In genomic region chr15:97672211-97672765, GRCm38 (mm10) we compare ENCODE assay signal across 9 mouse cellular contexts. TPM values are rescaled to one million over a fixed set of nuclear protein-coding genes. Genes with fewer than 3 reads are reported as not detected.
DNase-seq lines count a peak whose midpoint lies in the region; ATAC-seq and TF ChIP-seq lines count a peak whose summit lies in the region.
"Had no signal": no experiment of that assay in that cellular context is flagged by ENCODE, and none has a peak within 500 bp of the region (broad histone marks: within the 10 kb centered on the region; RNA-seq: fewer than 3 reads in every experiment).

No protein-coding gene starts in this region.

- TF ChIP-seq CTCF in liver, postnatal 0 days (IDR thresholded peaks at IDR 0.05; ENCODE audit: low read depth): no peak

- H3K27me3 ChIP-seq in kidney, embryonic 14.5 days (ENCODE audit: control insufficient read depth, insufficient read depth, low read length): no peaks in the 10 kb centered on the region
- H3K27me3 ChIP-seq in midbrain, embryonic 12.5 days: no peaks in the 10 kb centered on the region
- H3K27me3 ChIP-seq in liver, postnatal 0 days (ENCODE audit: insufficient read depth, low read length): no peaks in the 10 kb centered on the region

- ATAC-seq in kidney, embryonic 14.5 days (ENCODE audit: low FRiP score, low TSS enrichment): peak; percentile 63
- peak; percentile 80 for ATAC-seq in midbrain, embryonic 12.5 days (ENCODE audit: low FRiP score, low read depth)
- ATAC-seq in liver, postnatal 0 days: no peak

- H3K27ac ChIP-seq in kidney, embryonic 14.5 days (ENCODE audit: low read depth, low read length): no peak overlapping the region
- H3K27ac ChIP-seq in midbrain, embryonic 12.5 days (replicated peaks): peak overlapping the region; percentile 64
- no peak overlapping the region for H3K27ac ChIP-seq in liver, postnatal 0 days (ENCODE audit: low read depth)

- no peak overlapping the region for H3K4me2 ChIP-seq in kidney, embryonic 14.5 days (replicated peaks; ENCODE audit: low read depth, low read length)
- no peak overlapping the region for H3K4me2 ChIP-seq in midbrain, embryonic 12.5 days (replicated peaks)
- no peak overlapping the region for H3K4me2 ChIP-seq in liver, postnatal 0 days (ENCODE audit: low read depth, low read length)

- H3K4me1 ChIP-seq in kidney, embryonic 14.5 days (ENCODE audit: control insufficient read depth, insufficient read depth, low read length): 0 out of 2 replicates have a peak, but pooled peaks cover 5% of the 10 kb centered on the region
- H3K4me1 ChIP-seq in midbrain, embryonic 12.5 days: peaks cover 19% of the 10 kb centered on the region
- no peaks in the 10 kb centered on the region for H3K4me1 ChIP-seq in liver, postnatal 0 days (ENCODE audit: insufficient read depth)

- peaks cover 39% of the 10 kb centered on the region for H3K36me3 ChIP-seq in kidney, embryonic 14.5 days (ENCODE audit: control insufficient read depth, insufficient read depth, low read length)
- H3K36me3 ChIP-seq in midbrain, embryonic 12.5 days: peaks cover 36% of the 10 kb centered on the region
- peaks cover 17% of the 10 kb centered on the region for H3K36me3 ChIP-seq in liver, postnatal 0 days (replicated peaks; ENCODE audit: insufficient read depth, low read length)

- H3K4me3 ChIP-seq in kidney, embryonic 14.5 days (ENCODE audit: low read length): no peak overlapping the region
- no peak overlapping the region for H3K4me3 ChIP-seq in midbrain, embryonic 12.5 days
- H3K4me3 ChIP-seq in liver, postnatal 0 days (ENCODE audit: low read depth, low read length): no peak overlapping the region
- H3K4me3 ChIP-seq: myocyte had no signal

- no peak for DNase-seq in kidney, postnatal 4 days
- peak; percentile 43 to 76 for DNase-seq in cerebellum, postnatal 4 days (ENCODE audit: low spot score in 2 of 2)
- peak; percentile 68 for DNase-seq in induced T-regulatory cell, adult 2 months (ENCODE audit: low read depth)
- no peak for DNase-seq in liver, postnatal 0 days
- no peak for DNase-seq in ovary, postnatal 10 days (ENCODE audit: low spot score)
- no peak for DNase-seq in liver

- 70% methylated on average over 9 of the region's 9 CpGs for WGBS in kidney, embryonic 14.5 days
- 68% methylated on average over 9 of the region's 9 CpGs for WGBS in midbrain, embryonic 12.5 days
- 77% methylated on average over 9 of the region's 9 CpGs for WGBS in liver, postnatal 0 days (ENCODE audit: insufficient replicate concordance)

- H3K9ac ChIP-seq in kidney, embryonic 14.5 days (ENCODE audit: low read depth, low read length): no peak overlapping the region
- no peak overlapping the region for H3K9ac ChIP-seq in midbrain, embryonic 12.5 days (replicated peaks)
- H3K9ac ChIP-seq in liver, postnatal 0 days (replicated peaks): no peak overlapping the region

- no peak for TF ChIP-seq EP300 in liver, postnatal 0 days (IDR thresholded peaks at IDR 0.05; ENCODE audit: low read depth)

- no peaks in the 10 kb centered on the region for H3K9me3 ChIP-seq in kidney, embryonic 14.5 days (ENCODE audit: control insufficient read depth, low read length)
- H3K9me3 ChIP-seq in midbrain, embryonic 12.5 days: no peaks in the 10 kb centered on the region
- no peaks in the 10 kb centered on the region for H3K9me3 ChIP-seq in liver, postnatal 0 days (ENCODE audit: low read length)

RNA-seq across cellular contexts. Expression of gene Rpap3, which starts 33.3 kb away (rescaled TPM):
- polyA plus RNA-seq in kidney, embryonic 14.5 days (2014; fragmentation: Nextera tagmentation; extraction: Ambion mirVana): 37.2 and 47.2 TPM in 2 replicates
- polyA plus RNA-seq in midbrain, embryonic 12.5 days (2016; fragmentation: Nextera tagmentation; extraction: Ambion mirVana): 40.2 and 40.9 TPM in 2 replicates
- 6.7 and 7.8 TPM in 2 replicates for polyA plus RNA-seq in liver, postnatal 0 days (2015; fragmentation: Nextera tagmentation; extraction: Ambion mirVana)

RNA-seq across cellular contexts. Expression of gene Endou, which starts 58.9 kb away (rescaled TPM):
- 0.20 and 0.34 TPM in 2 replicates for polyA plus RNA-seq in kidney, embryonic 14.5 days (2014; fragmentation: Nextera tagmentation; extraction: Ambion mirVana)
- 0.16 and 0.20 TPM in 2 replicates for polyA plus RNA-seq in midbrain, embryonic 12.5 days (2016; fragmentation: Nextera tagmentation; extraction: Ambion mirVana)
- polyA plus RNA-seq in liver, postnatal 0 days (2015; fragmentation: Nextera tagmentation; extraction: Ambion mirVana): 0.66 and 0.82 TPM in 2 replicates

Comparison
In these comparisons a context has a peak if more than half of its experiments do, and no peak if none do; other contexts are left out.
1. DNase-seq: peak in cerebellum, postnatal 4 days (2 of 2) and induced T-regulatory cell, adult 2 months (single experiment); none in kidney, postnatal 4 days (0 of 2), liver, postnatal 0 days (single experiment), ovary, postnatal 10 days (single experiment) and liver (single experiment).